ENCODE assay signal across 8 mouse cellular contexts in the genomic region with DNA sequence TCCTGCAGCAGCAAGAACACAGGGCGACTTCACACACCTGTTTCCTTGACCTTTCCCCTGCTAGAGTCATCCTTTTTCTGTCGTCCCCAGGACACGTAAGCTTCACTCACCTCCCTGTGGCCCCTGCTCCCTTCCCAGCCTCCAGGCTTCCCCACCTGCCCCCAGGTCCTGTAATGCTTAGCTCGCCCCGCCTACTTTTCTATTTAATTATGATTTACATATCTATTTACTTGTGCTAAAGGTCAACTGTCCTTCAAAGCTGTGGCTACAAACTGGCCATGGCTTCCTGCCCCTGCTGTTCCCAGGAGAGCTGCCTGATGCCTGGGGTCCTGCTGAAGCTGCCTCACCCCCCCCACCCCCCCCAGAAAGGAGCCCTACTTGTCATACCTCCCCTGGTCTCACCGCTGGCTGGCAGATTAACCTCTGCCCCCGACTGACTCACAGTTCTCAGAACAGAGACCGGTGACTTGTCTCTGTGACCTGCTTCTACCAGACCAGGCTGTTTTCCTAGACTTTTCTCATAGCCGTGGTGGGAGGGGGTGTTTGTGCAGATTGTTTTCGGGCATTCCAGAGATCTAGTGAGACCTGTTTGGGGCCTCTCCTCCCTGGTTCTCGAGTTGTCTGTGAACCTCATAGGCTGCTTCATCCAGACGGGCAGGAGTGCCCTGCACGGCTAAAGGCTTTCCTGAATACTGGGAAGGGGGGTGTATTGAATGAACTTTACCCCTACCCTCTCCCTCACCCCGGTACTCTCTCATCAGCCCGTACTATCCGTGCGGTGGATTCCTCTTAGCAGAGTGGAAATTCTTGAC. TPM values are rescaled to one million over a fixed set of nuclear protein-coding genes. Genes with fewer than 3 reads are reported as not detected.
DNase-seq lines count a peak whose midpoint lies in the region; ATAC-seq and TF ChIP-seq lines count a peak whose summit lies in the region.

No protein-coding gene starts in this region.

- H3K27ac ChIP-seq in forebrain, embryonic 11.5 days (ENCODE audit: low read depth, low read length) = no peak overlapping the region
- no peak overlapping the region for H3K27ac ChIP-seq in forebrain, postnatal 0 days (ENCODE audit: low read depth, low read length)
- H3K27ac ChIP-seq in embryonic facial prominence, embryonic 13.5 days = peak overlapping the region; percentile 48
- H3K27ac ChIP-seq in neural tube, embryonic 14.5 days (ENCODE audit: low read depth, low read length) = no peak overlapping the region

- TF ChIP-seq CTCF in forebrain, postnatal 0 days (IDR thresholded peaks at IDR 0.05; ENCODE audit: low read depth) = no peak

- H3K36me3 ChIP-seq in forebrain, embryonic 11.5 days (ENCODE audit: control insufficient read depth, insufficient read depth, low read length) = no peaks in the 10 kb centered on the region
- no peaks in the 10 kb centered on the region for H3K36me3 ChIP-seq in forebrain, postnatal 0 days (ENCODE audit: insufficient read depth)
- H3K36me3 ChIP-seq in embryonic facial prominence, embryonic 13.5 days = no peaks in the 10 kb centered on the region
- H3K36me3 ChIP-seq in neural tube, embryonic 14.5 days (ENCODE audit: control insufficient read depth, insufficient read depth, low read length) = no peaks in the 10 kb centered on the region

- H3K27me3 ChIP-seq in forebrain, embryonic 11.5 days (ENCODE audit: control insufficient read depth, insufficient read depth, low read length) = no peaks in the 10 kb centered on the region; the same call in 1 of the 2 replicates
- no peaks in the 10 kb centered on the region for H3K27me3 ChIP-seq in forebrain, postnatal 0 days (ENCODE audit: insufficient read depth, low read length)
- no peaks in the 10 kb centered on the region for H3K27me3 ChIP-seq in embryonic facial prominence, embryonic 13.5 days
- H3K27me3 ChIP-seq in neural tube, embryonic 14.5 days (ENCODE audit: control insufficient read depth, insufficient read depth, low read length) = no peaks in the 10 kb centered on the region

- DNase-seq in forebrain, embryonic 11.5 days (ENCODE audit: low spot score) = no peak
- no peak for DNase-seq in forebrain, postnatal 0 days
- DNase-seq in kidney, postnatal 14 days = peak; percentile 65
- no peak for DNase-seq in left cerebral cortex, postnatal 10 days (ENCODE audit: extremely low spot score in 1 of 2, low spot score in 2 of 2)
- no peak for DNase-seq in layer of hippocampus, adult 9-10 months (ENCODE audit: low spot score)
- DNase-seq in heart, adult 18-20 months = no peak

- H3K4me1 ChIP-seq in forebrain, embryonic 11.5 days (replicated peaks; ENCODE audit: control insufficient read depth, insufficient read depth, low read length) = peaks cover 7% of the 10 kb centered on the region; the same call in 1 of the 2 replicates
- no peaks in the 10 kb centered on the region for H3K4me1 ChIP-seq in forebrain, postnatal 0 days (ENCODE audit: insufficient read depth)
- peaks cover 30% of the 10 kb centered on the region for H3K4me1 ChIP-seq in embryonic facial prominence, embryonic 13.5 days
- 0 out of 2 replicates have a peak, but pooled peaks cover 3% of the 10 kb centered on the region for H3K4me1 ChIP-seq in neural tube, embryonic 14.5 days (ENCODE audit: control insufficient read depth, insufficient read depth, low read length)

- no peak overlapping the region for H3K4me2 ChIP-seq in forebrain, embryonic 11.5 days (ENCODE audit: low read depth, low read length, severe bottlenecking)
- no peak overlapping the region for H3K4me2 ChIP-seq in forebrain, postnatal 0 days (ENCODE audit: low read depth)
- peak overlapping the region; percentile 35 for H3K4me2 ChIP-seq in embryonic facial prominence, embryonic 13.5 days
- no peak overlapping the region for H3K4me2 ChIP-seq in neural tube, embryonic 14.5 days (ENCODE audit: low read depth, low read length)

- H3K9me3 ChIP-seq in forebrain, embryonic 11.5 days (ENCODE audit: control insufficient read depth, low read length) = no peaks in the 10 kb centered on the region
- H3K9me3 ChIP-seq in forebrain, postnatal 0 days (ENCODE audit: low read length) = no peaks in the 10 kb centered on the region
- H3K9me3 ChIP-seq in embryonic facial prominence, embryonic 13.5 days = no peaks in the 10 kb centered on the region
- H3K9me3 ChIP-seq in neural tube, embryonic 14.5 days (ENCODE audit: control insufficient read depth, low read length) = no peaks in the 10 kb centered on the region

- no peak overlapping the region for H3K9ac ChIP-seq in forebrain, embryonic 11.5 days (ENCODE audit: low read length)
- no peak overlapping the region for H3K9ac ChIP-seq in forebrain, postnatal 0 days
- 0 out of 2 replicates have a peak overlapping the region, but pooled peaks have one; percentile 27 for H3K9ac ChIP-seq in embryonic facial prominence, embryonic 13.5 days
- no peak overlapping the region for H3K9ac ChIP-seq in neural tube, embryonic 14.5 days (replicated peaks; ENCODE audit: low read depth, low read length)

- intact Hi-C loops in left cerebral cortex, postnatal 10 days (cut with DNase I) = no loop called here

- no peak overlapping the region for H3K4me3 ChIP-seq in forebrain, embryonic 11.5 days (ENCODE audit: low read depth, low read length)
- H3K4me3 ChIP-seq in forebrain, postnatal 0 days (ENCODE audit: low read depth, low read length) = no peak overlapping the region
- no peak overlapping the region for H3K4me3 ChIP-seq in embryonic facial prominence, embryonic 13.5 days
- H3K4me3 ChIP-seq in neural tube, embryonic 14.5 days (ENCODE audit: low read depth, low read length) = no peak overlapping the region

- ATAC-seq in forebrain, embryonic 11.5 days (replicated peaks; ENCODE audit: low FRiP score) = 0 out of 2 replicates have a peak, but pooled peaks have one; percentile 37
- ATAC-seq in forebrain, postnatal 0 days = no peak
- peak; percentile 76 for ATAC-seq in embryonic facial prominence, embryonic 13.5 days (ENCODE audit: insufficient number of reproducible peaks, insufficient read depth, low FRiP score, low TSS enrichment, low read depth)
- peak; percentile 26; the same call in 1 of the 2 replicates for ATAC-seq in neural tube, embryonic 14.5 days (ENCODE audit: low read depth)

- 17% methylated on average over 17 of the region's 17 CpGs for WGBS in forebrain, embryonic 11.5 days
- WGBS in forebrain, postnatal 0 days = 34% methylated on average over 17 of the region's 17 CpGs
- WGBS in embryonic facial prominence, embryonic 13.5 days = 15% methylated on average over 17 of the region's 17 CpGs
- 41% methylated on average over 17 of the region's 17 CpGs for WGBS in neural tube, embryonic 14.5 days

RNA-seq across cellular contexts. Expression of a gene that starts 51.9 kb away (rescaled TPM):
- 13.7 and 16.7 TPM in 2 replicates for polyA plus RNA-seq in forebrain, embryonic 11.5 days (2014; fragmentation: Nextera tagmentation; extraction: Ambion mirVana)
- 12.2 and 22.0 TPM in 2 replicates for total RNA-seq in forebrain, postnatal 0 days (2014; rRNA removed)
- polyA plus RNA-seq in forebrain, postnatal 0 days (2015; fragmentation: Nextera tagmentation; extraction: Ambion mirVana) = 8.0 and 8.9 TPM in 2 replicates
- 8.1 and 8.2 TPM in 2 replicates for polyA plus RNA-seq in embryonic facial prominence, embryonic 13.5 days (2015; fragmentation: Nextera tagmentation; extraction: Ambion mirVana)
- 20.9 and 21.0 TPM in 2 replicates for polyA plus RNA-seq in neural tube, embryonic 14.5 days (2014; fragmentation: Nextera tagmentation; extraction: Ambion mirVana)
- 10 to 100 TPM; 40.8 to 43.5 TPM for total RNA-seq in left cerebral cortex, postnatal 10 days (2021)
- total RNA-seq in heart, adult 18-20 months (2021) = 10 to 100 TPM; 15.1 to 17.2 TPM
